Mouse (Mus musculus): ENCODE results near the gene Ttf1. TPM values are rescaled to one million over a fixed set of nuclear protein-coding genes. Genes with fewer than 3 reads are reported as not detected.

Ttf1 gene
- polyA plus RNA-seq, 1 experiment = 3.2 TPM

GRCm38 (mm10) chr2:29034542-29035475 lies 25.3 kb upstream of the Ttf1 start:
- no peaks in the 10 kb centered on the region for H3K9me3 ChIP-seq
- TF ChIP-seq GATA1 (IDR thresholded peaks at IDR 0.05; ENCODE audit: borderline replicate concordance, low read length) (no peak), FLI1 (IDR thresholded peaks at IDR 0.05; ENCODE audit: low read length) (no peak)
- no peak overlapping the region for H3K4me3 ChIP-seq (replicated peaks)
- H3K36me3 ChIP-seq (replicated peaks; ENCODE audit: low read length) = no peaks in the 10 kb centered on the region
- peaks cover 3% of the 10 kb centered on the region; the same call in 1 of the 2 replicates for H3K4me1 ChIP-seq
- H3K27me3 ChIP-seq (replicated peaks) = peaks cover 63% of the 10 kb centered on the region

DNA sequence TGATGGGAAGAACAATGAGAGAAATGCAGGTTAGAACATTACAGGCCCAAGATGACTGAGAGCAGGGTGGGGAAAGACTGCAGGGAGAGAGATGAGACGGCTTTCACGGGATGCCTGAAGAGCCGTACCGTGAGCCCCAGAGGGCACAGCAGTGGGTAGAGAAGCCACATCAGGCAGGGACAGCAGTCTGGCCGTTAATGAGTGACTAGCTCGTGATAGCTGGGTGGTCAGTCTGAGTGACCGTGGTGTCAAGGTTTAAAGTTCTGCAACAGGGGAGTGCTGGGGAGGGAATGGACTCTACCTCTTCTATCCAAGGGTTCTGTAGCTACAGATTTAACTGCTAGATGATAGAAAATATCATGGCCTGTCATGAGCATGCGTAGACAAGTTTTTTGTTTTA lies 24.4 kb upstream of the Ttf1 start:
- Histone ChIP-seq H3K27me3 (replicated peaks) (peaks cover 63% of the 10 kb centered on the region), H3K9me3 (no peaks in the 10 kb centered on the region), H3K36me3 (replicated peaks; ENCODE audit: low read length) (no peaks in the 10 kb centered on the region), H3K4me3 (replicated peaks) (no peak overlapping the region), H3K4me1 (0 out of 2 replicates have a peak, but pooled peaks cover 3% of the 10 kb centered on the region)
- TF ChIP-seq GATA1 (IDR thresholded peaks at IDR 0.05; ENCODE audit: borderline replicate concordance, low read length) (no peak), FLI1 (IDR thresholded peaks at IDR 0.05; ENCODE audit: low read length) (no peak)

DNA sequence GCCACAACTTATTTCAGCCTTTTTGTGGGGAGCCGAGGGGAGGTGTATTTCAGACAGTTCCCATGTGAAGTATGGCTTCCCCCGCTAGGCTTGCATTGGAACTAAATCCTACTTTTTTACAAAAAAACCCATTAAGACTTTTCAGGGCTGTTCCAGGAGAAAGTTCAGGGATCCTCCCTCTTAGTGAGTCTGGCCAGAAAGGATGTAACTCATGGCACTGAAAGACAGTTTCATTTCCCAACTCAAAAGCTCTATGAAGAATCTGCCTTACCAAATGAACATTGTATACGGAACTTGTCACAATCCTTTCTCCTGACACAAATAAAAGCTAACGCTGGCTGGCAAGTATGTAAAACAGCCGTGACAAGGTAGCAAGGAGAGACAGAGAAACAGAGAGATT lies 20.3 kb upstream of the Ttf1 start:
- Histone ChIP-seq H3K36me3 (replicated peaks; ENCODE audit: low read length) (no peaks in the 10 kb centered on the region), H3K4me3 (replicated peaks) (no peak overlapping the region), H3K27me3 (replicated peaks) (peaks cover 76% of the 10 kb centered on the region), H3K4me1 (peaks cover 3% of the 10 kb centered on the region; the same call in 1 of the 2 replicates), H3K9me3 (0 out of 2 replicates have a peak, but pooled peaks cover 4% of the 10 kb centered on the region)
- TF ChIP-seq FLI1 (IDR thresholded peaks at IDR 0.05; ENCODE audit: low read length) (no peak), GATA1 (IDR thresholded peaks at IDR 0.05; ENCODE audit: borderline replicate concordance, low read length) (no peak)

- peaks cover 3% of the 10 kb centered on the region; the same call in 1 of the 2 replicates for H3K4me1 ChIP-seq
- TF ChIP-seq GATA1 (IDR thresholded peaks at IDR 0.05; ENCODE audit: borderline replicate concordance, low read length) (no peak), FLI1 (IDR thresholded peaks at IDR 0.05; ENCODE audit: low read length) (no peak)
- no peaks in the 10 kb centered on the region for H3K36me3 ChIP-seq (replicated peaks; ENCODE audit: low read length)
- H3K9me3 ChIP-seq = 0 out of 2 replicates have a peak, but pooled peaks cover 4% of the 10 kb centered on the region
- H3K4me3 ChIP-seq (replicated peaks) = no peak overlapping the region
- peaks cover 80% of the 10 kb centered on the region for H3K27me3 ChIP-seq (replicated peaks)
Measured at GRCm38 (mm10) chr2:29040594-29041476, 19.2 kb upstream of the Ttf1 start.

- Histone ChIP-seq H3K27me3 (replicated peaks) (peaks cover 83% of the 10 kb centered on the region), H3K4me3 (replicated peaks) (no peak overlapping the region), H3K9me3 (0 out of 2 replicates have a peak, but pooled peaks cover 4% of the 10 kb centered on the region), H3K36me3 (replicated peaks; ENCODE audit: low read length) (no peaks in the 10 kb centered on the region), H3K4me1 (peaks cover 3% of the 10 kb centered on the region; the same call in 1 of the 2 replicates)
- TF ChIP-seq FLI1 (IDR thresholded peaks at IDR 0.05; ENCODE audit: low read length) (no peak), GATA1 (IDR thresholded peaks at IDR 0.05; ENCODE audit: borderline replicate concordance, low read length) (no peak)
Measured at GRCm38 (mm10) chr2:29041477-29041768, 18.6 kb upstream of the Ttf1 start.

GRCm38 (mm10) chr2:29042124-29042523 lies 17.9 kb upstream of the Ttf1 start:
- TF ChIP-seq GATA1 (IDR thresholded peaks at IDR 0.05; ENCODE audit: borderline replicate concordance, low read length) (no peak), FLI1 (IDR thresholded peaks at IDR 0.05; ENCODE audit: low read length) (no peak)
- 0 out of 2 replicates have a peak, but pooled peaks cover 4% of the 10 kb centered on the region for H3K9me3 ChIP-seq
- peaks cover 79% of the 10 kb centered on the region for H3K27me3 ChIP-seq (replicated peaks)
- no peak overlapping the region for H3K4me3 ChIP-seq (replicated peaks)
- H3K4me1 ChIP-seq = peaks cover 3% of the 10 kb centered on the region; the same call in 1 of the 2 replicates
- no peaks in the 10 kb centered on the region for H3K36me3 ChIP-seq (replicated peaks; ENCODE audit: low read length)

- H3K4me1 ChIP-seq = peaks cover 6% of the 10 kb centered on the region
- TF ChIP-seq FLI1 (IDR thresholded peaks at IDR 0.05; ENCODE audit: low read length) = no peak
- TF ChIP-seq GATA1 (IDR thresholded peaks at IDR 0.05; ENCODE audit: borderline replicate concordance, low read length) = no peak
- 0 out of 2 replicates have a peak, but pooled peaks cover 4% of the 10 kb centered on the region for H3K9me3 ChIP-seq
- H3K27me3 ChIP-seq (replicated peaks) = peaks cover 68% of the 10 kb centered on the region
- H3K36me3 ChIP-seq (replicated peaks; ENCODE audit: low read length) = no peaks in the 10 kb centered on the region
- H3K4me3 ChIP-seq (replicated peaks) = no peak overlapping the region
Measured at GRCm38 (mm10) chr2:29046151-29046550, 13.9 kb upstream of the Ttf1 start.

GRCm38 (mm10) chr2:29051932-29052331 lies 8.1 kb upstream of the Ttf1 start:
- Histone ChIP-seq H3K27me3 (replicated peaks) (peaks cover 28% of the 10 kb centered on the region), H3K9me3 (no peaks in the 10 kb centered on the region), H3K4me1 (peaks cover 35% of the 10 kb centered on the region), H3K36me3 (replicated peaks; ENCODE audit: low read length) (no peaks in the 10 kb centered on the region), H3K4me3 (replicated peaks) (no peak overlapping the region)
- TF ChIP-seq FLI1 (IDR thresholded peaks at IDR 0.05; ENCODE audit: low read length) (no peak), GATA1 (IDR thresholded peaks at IDR 0.05; ENCODE audit: borderline replicate concordance, low read length) (no peak)

GRCm38 (mm10) chr2:29052943-29053454 lies 7.1 kb upstream of the Ttf1 start:
- Histone ChIP-seq H3K27me3 (replicated peaks) (peaks cover 20% of the 10 kb centered on the region), H3K4me1 (peaks cover 35% of the 10 kb centered on the region), H3K36me3 (replicated peaks; ENCODE audit: low read length) (no peaks in the 10 kb centered on the region), H3K4me3 (replicated peaks) (no peak overlapping the region), H3K9me3 (no peaks in the 10 kb centered on the region)
- TF ChIP-seq FLI1 (IDR thresholded peaks at IDR 0.05; ENCODE audit: low read length) (no peak), GATA1 (IDR thresholded peaks at IDR 0.05; ENCODE audit: borderline replicate concordance, low read length) (no peak)
